Mouse (Mus musculus) neural tube, embryonic 13.5 days (tissue): ENCODE results near the gene Ccr10. TPM values are rescaled to one million over a fixed set of nuclear protein-coding genes. Genes with fewer than 3 reads are reported as not detected.
"Not testable (repeated sequence)": the region's sequence is repeated elsewhere in the genome, so short reads cannot be mapped to it uniquely, and the experiment has no call there.

Experiments
- ATAC-seq: fragments of 200-750 bp; cut with Nextera tagmentation; 2 replicates; pipeline ENCODE4 v1.8.0; 2017; ENCODE audit warnings: low read depth, mild to moderate bottlenecking, moderate TSS enrichment, moderate library complexity
- H3K27ac ChIP-seq: fragments of 300-500 bp; sonication (generic); replicated peaks from 2 replicates; pipeline ENCODE4 v1.5.1; 2015; ENCODE audit warnings: moderate library complexity, mild to moderate bottlenecking, inconsistent platforms
- H3K27me3 ChIP-seq: fragments of 300-500 bp; sonication (generic); 2 replicates; pipeline ENCODE4 v1.6.1; 2015; ENCODE audit warnings: mild to moderate bottlenecking, inconsistent platforms
- H3K36me3 ChIP-seq: fragments of 300-500 bp; sonication (generic); 2 replicates; pipeline ENCODE4 v1.6.1; 2015; ENCODE audit warnings: mild to moderate bottlenecking, inconsistent platforms
- H3K4me1 ChIP-seq: fragments of 300-500 bp; sonication (generic); replicated peaks from 2 replicates; pipeline ENCODE4 v1.6.1; 2015; ENCODE audit warnings: inconsistent platforms
- H3K4me2 ChIP-seq: fragments of 300-500 bp; sonication (generic); 2 replicates; pipeline ENCODE4 v1.6.1; 2015; ENCODE audit warnings: inconsistent platforms, mild to moderate bottlenecking, moderate library complexity
- H3K4me3 ChIP-seq: fragments of 300-500 bp; sonication (generic); 2 replicates; pipeline ENCODE4 v1.5.1; 2015; ENCODE audit warnings: mild to moderate bottlenecking, inconsistent platforms
- H3K9ac ChIP-seq: fragments of 300-500 bp; sonication (generic); 2 replicates; pipeline ENCODE4 v1.6.1; 2015; ENCODE audit warnings: moderate library complexity, mild to moderate bottlenecking, inconsistent platforms
- H3K9me3 ChIP-seq: fragments of 300-500 bp; sonication (generic); 2 replicates; pipeline ENCODE4 v1.6.1; 2016; ENCODE audit warnings: inconsistent platforms
- WGBS: fragments of 180-500 bp; shearing (Covaris S2); methylation state at CpG from one replicate; pipeline ENCODE4 v1.1.7; 2015; 5-methylcytosine and 5-hydroxymethylcytosine counted together
- polyA plus RNA-seq: library from polyadenylated mRNA; unstranded; fragments of >200 nt; fragmentation: Nextera tagmentation; extraction: Ambion mirVana; gene quantifications from 2 replicates; pipeline ENCODE4 v1.2.1, GENCODE M21; 2015

Gene Ccr10
- polyA plus RNA-seq, 1 experiment from 2014 or later = 0.91 TPM

- Histone ChIP-seq H3K9me3 (no peaks in the 10 kb centered on the region), H3K4me3 (peak overlapping the region; percentile 63), H3K27ac (no peak overlapping the region), H3K36me3 (peaks cover 37% of the 10 kb centered on the region), H3K27me3 (peaks cover 71% of the 10 kb centered on the region), H3K4me1 (peaks cover 63% of the 10 kb centered on the region), H3K4me2 (peak overlapping the region; percentile 76), H3K9ac (peak overlapping the region; percentile 45; the same call in 1 of the 2 replicates)
- no peak for ATAC-seq
- WGBS = 66% methylated on average over 18 of the region's 18 CpGs
Observed at GRCm38 (mm10) chr11:101168301-101168980, 6.8 kb downstream of the Ccr10 start.

GRCm38 (mm10) chr11:101167963-101168300 lies 7.3 kb downstream of the Ccr10 start:
- Histone ChIP-seq H3K4me1 (peaks cover 58% of the 10 kb centered on the region), H3K9ac (0 out of 2 replicates have a peak overlapping the region, but pooled peaks have one; percentile 22), H3K4me2 (no peak overlapping the region), H3K9me3 (no peaks in the 10 kb centered on the region), H3K27ac (no peak overlapping the region), H3K36me3 (peaks cover 39% of the 10 kb centered on the region), H3K27me3 (peaks cover 72% of the 10 kb centered on the region), H3K4me3 (no peak overlapping the region)
- ATAC-seq = no peak
- WGBS = 50% methylated on average over 8 of the region's 8 CpGs

- H3K27ac ChIP-seq = no peak overlapping the region
- 47% methylated on average over 19 of the region's 19 CpGs for WGBS
Observed at GRCm38 (mm10) chr11:101167211-101167962, 7.9 kb downstream of the Ccr10 start.

GRCm38 (mm10) chr11:101166357-101166756 lies 8.9 kb downstream of the Ccr10 start:
- no peak overlapping the region for H3K27ac ChIP-seq
- H3K36me3 ChIP-seq = peaks cover 55% of the 10 kb centered on the region
- H3K9me3 ChIP-seq = no peaks in the 10 kb centered on the region
- H3K4me3 ChIP-seq = no peak overlapping the region
- no peak for ATAC-seq
- H3K9ac ChIP-seq = no peak overlapping the region
- peaks cover 44% of the 10 kb centered on the region for H3K4me1 ChIP-seq
- WGBS = 47% methylated on average over 14 of the region's 14 CpGs
- peaks cover 87% of the 10 kb centered on the region for H3K27me3 ChIP-seq
- H3K4me2 ChIP-seq = no peak overlapping the region

More at GRCm38 (mm10) chr11:101167211-101167962, 7.9 kb downstream of the Ccr10 start:
- no peak overlapping the region for H3K4me3 ChIP-seq
- H3K4me2 ChIP-seq = no peak overlapping the region
- H3K36me3 ChIP-seq = peaks cover 45% of the 10 kb centered on the region
- H3K9ac ChIP-seq = 0 out of 2 replicates have a peak overlapping the region, but pooled peaks have one; percentile 22
- peaks cover 77% of the 10 kb centered on the region for H3K27me3 ChIP-seq
- peaks cover 53% of the 10 kb centered on the region for H3K4me1 ChIP-seq
- no peak for ATAC-seq
- H3K9me3 ChIP-seq = no peaks in the 10 kb centered on the region

- no peak overlapping the region for H3K27ac ChIP-seq
- peaks cover 62% of the 10 kb centered on the region for H3K36me3 ChIP-seq
- peak overlapping the region; percentile 27; the same call in 1 of the 2 replicates for H3K9ac ChIP-seq
- H3K4me2 ChIP-seq = no peak overlapping the region
- no peak for ATAC-seq
- H3K4me3 ChIP-seq = no peak overlapping the region
- peaks cover 35% of the 10 kb centered on the region for H3K4me1 ChIP-seq
- 16% methylated on average over 35 of the region's 35 CpGs for WGBS
- peaks cover 89% of the 10 kb centered on the region for H3K27me3 ChIP-seq
- H3K9me3 ChIP-seq = no peaks in the 10 kb centered on the region
Observed at GRCm38 (mm10) chr11:101164677-101165580, 10.3 kb downstream of the Ccr10 start.

GRCm38 (mm10) chr11:101164351-101164665 lies 10.9 kb downstream of the Ccr10 start:
- no peaks in the 10 kb centered on the region for H3K9me3 ChIP-seq
- H3K4me3 ChIP-seq = peak overlapping the region; percentile 19
- peaks cover 29% of the 10 kb centered on the region for H3K4me1 ChIP-seq
- peak overlapping the region; percentile 27; the same call in 1 of the 2 replicates for H3K9ac ChIP-seq
- H3K36me3 ChIP-seq = peaks cover 62% of the 10 kb centered on the region
- whole genome bisulfite sequencing = 7% methylated on average over 21 of the region's 21 CpGs
- no peak overlapping the region for H3K27ac ChIP-seq
- peak overlapping the region; percentile 42 for H3K4me2 ChIP-seq
- ATAC-seq = no peak
- peaks cover 88% of the 10 kb centered on the region for H3K27me3 ChIP-seq

- WGBS = 12% methylated on average over 49 of the region's 49 CpGs
- H3K4me2 ChIP-seq = peak overlapping the region; percentile 42
- no peak for ATAC-seq
- H3K27ac ChIP-seq = no peak overlapping the region
- peaks cover 23% of the 10 kb centered on the region for H3K4me1 ChIP-seq
- no peaks in the 10 kb centered on the region for H3K9me3 ChIP-seq
- H3K9ac ChIP-seq = peak overlapping the region; percentile 27; the same call in 1 of the 2 replicates
- H3K27me3 ChIP-seq = peaks cover 86% of the 10 kb centered on the region
- peaks cover 62% of the 10 kb centered on the region for H3K36me3 ChIP-seq
- H3K4me3 ChIP-seq = peak overlapping the region; percentile 19
Observed at GRCm38 (mm10) chr11:101163476-101164350, 11.5 kb downstream of the Ccr10 start.

- H3K27ac ChIP-seq = no peak overlapping the region
- 46% methylated on average over 5 of the region's 5 CpGs for WGBS
- H3K4me3 ChIP-seq = no peak overlapping the region
- no peak for ATAC-seq
- H3K4me2 ChIP-seq = no peak overlapping the region
- no peak overlapping the region for H3K9ac ChIP-seq
- H3K36me3 ChIP-seq = peaks cover 63% of the 10 kb centered on the region
- H3K27me3 ChIP-seq = peaks cover 85% of the 10 kb centered on the region
- no peaks in the 10 kb centered on the region for H3K9me3 ChIP-seq
- H3K4me1 ChIP-seq = peaks cover 13% of the 10 kb centered on the region
Observed at GRCm38 (mm10) chr11:101162772-101163171, 12.5 kb downstream of the Ccr10 start.

- H3K9me3 ChIP-seq = no peaks in the 10 kb centered on the region
- WGBS = 44% methylated on average over 5 of the region's 5 CpGs
- peaks cover 58% of the 10 kb centered on the region for H3K36me3 ChIP-seq
- peaks cover 83% of the 10 kb centered on the region for H3K27me3 ChIP-seq
- no peak overlapping the region for H3K4me3 ChIP-seq
- no peak overlapping the region for H3K9ac ChIP-seq
- no peak for ATAC-seq
- peaks cover 10% of the 10 kb centered on the region for H3K4me1 ChIP-seq
- no peak overlapping the region for H3K27ac ChIP-seq
- H3K4me2 ChIP-seq = no peak overlapping the region
Observed at GRCm38 (mm10) chr11:101162301-101162700, 12.9 kb downstream of the Ccr10 start.

- H3K4me1 ChIP-seq = peaks cover 12% of the 10 kb centered on the region
- H3K9ac ChIP-seq = no peak overlapping the region
- ATAC-seq = no peak
- peaks cover 50% of the 10 kb centered on the region for H3K36me3 ChIP-seq
- H3K27me3 ChIP-seq = peaks cover 76% of the 10 kb centered on the region
- 86% methylated on average over 15 of the region's 15 CpGs for WGBS
- H3K27ac ChIP-seq = no peak overlapping the region
- H3K4me3 ChIP-seq = no peak overlapping the region
- no peaks in the 10 kb centered on the region for H3K9me3 ChIP-seq
- H3K4me2 ChIP-seq = no peak overlapping the region
Observed at GRCm38 (mm10) chr11:101161551-101161950, 13.7 kb downstream of the Ccr10 start.

GRCm38 (mm10) chr11:101160981-101161505 lies 14.2 kb downstream of the Ccr10 start:
- WGBS = 75% methylated on average over 8 of the region's 8 CpGs
- peaks cover 45% of the 10 kb centered on the region for H3K36me3 ChIP-seq

More at GRCm38 (mm10) chr11:101160981-101161505, 14.2 kb downstream of the Ccr10 start:
- peaks cover 71% of the 10 kb centered on the region for H3K27me3 ChIP-seq
- H3K9me3 ChIP-seq, H3K27ac ChIP-seq, H3K9ac ChIP-seq, H3K4me2 ChIP-seq, ATAC-seq, H3K4me3 ChIP-seq: not testable (repeated sequence)
- peaks cover 17% of the 10 kb centered on the region for H3K4me1 ChIP-seq
